Mouse (Mus musculus): ENCODE results near the gene Tspan18. TPM values are rescaled to one million over a fixed set of nuclear protein-coding genes. Genes with fewer than 3 reads are reported as not detected.

The Tspan18 gene
- polyA plus RNA-seq, 1 experiment from 2014 or later: 4.9 TPM

DNA sequence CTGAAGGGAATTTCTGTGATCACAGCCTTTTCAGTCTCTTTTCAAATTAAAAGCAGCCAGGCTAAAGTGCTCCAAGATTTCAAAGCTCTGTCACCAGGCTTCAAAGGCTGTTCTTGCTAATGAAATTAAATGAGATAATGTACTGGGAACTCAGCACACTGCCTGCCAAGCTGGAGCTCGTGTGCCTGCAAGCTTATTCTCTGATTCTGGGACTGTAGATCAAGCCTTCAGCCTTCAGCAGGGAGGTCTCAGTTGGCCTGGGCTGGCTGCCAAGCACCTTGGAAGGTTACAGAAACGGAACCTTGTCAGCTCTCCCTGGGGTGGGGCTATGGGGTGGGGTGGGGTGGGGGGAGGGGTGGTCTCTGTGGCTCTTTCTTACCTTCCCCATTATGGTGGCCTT is 171.0 kb downstream of the Tspan18 start:
- no peak for DNase-seq (ENCODE audit: low spot score)

DNA sequence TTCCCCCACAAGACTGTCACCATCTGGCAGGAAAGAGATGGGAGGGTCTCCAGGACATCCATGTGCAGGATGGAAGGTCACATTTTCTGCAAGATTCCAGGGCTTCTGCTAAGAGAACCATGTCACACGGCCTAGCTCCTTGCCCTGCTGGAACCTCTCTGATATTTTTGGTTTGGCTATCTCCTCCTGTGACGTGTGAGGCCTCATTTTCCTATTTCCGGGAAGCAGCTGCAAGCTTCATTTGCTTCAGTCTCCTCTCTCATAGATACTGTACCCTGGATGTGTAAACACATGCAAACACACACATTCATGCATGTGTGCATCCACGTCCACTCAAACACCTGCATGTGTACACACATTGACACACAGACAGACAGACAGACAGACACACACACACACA is 171.5 kb downstream of the Tspan18 start:
- no peak for DNase-seq (ENCODE audit: low spot score)

DNA sequence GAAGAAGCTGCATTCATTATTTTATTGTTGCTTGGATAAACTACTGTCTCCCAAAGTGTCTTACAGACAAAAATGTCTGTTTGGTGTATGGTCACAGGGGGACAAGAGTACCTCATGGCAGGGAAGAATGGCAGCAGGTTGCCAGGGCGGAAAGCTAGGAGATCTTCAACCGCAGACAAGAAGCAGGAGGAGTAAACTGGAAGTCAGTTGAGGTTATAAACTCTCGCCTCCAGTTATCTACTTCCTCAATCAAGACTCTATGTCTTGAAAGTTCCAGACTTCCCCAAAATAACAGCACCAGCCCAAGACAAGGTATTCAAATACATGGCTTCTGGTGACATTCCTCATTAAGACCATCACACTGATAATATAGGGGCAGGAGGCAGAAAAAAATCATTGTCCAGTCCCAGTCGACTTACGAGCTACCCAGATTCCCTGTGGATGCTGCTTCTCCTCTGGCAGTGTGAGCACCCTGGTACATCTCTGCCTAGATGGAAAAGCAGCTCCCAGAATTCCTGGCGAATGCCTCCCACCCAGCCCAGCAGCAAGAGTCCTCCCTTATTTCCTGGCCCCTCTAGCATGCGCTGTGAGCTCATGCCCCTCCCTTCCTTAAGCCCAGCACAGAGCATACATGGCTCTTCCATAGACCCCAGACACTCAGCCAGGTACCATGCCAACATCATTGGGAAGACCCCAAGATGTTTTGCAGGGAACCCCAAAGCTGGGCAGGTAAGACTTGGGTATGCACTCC is 172.2 kb downstream of the Tspan18 start:
- no peak for DNase-seq (ENCODE audit: low spot score)

DNA sequence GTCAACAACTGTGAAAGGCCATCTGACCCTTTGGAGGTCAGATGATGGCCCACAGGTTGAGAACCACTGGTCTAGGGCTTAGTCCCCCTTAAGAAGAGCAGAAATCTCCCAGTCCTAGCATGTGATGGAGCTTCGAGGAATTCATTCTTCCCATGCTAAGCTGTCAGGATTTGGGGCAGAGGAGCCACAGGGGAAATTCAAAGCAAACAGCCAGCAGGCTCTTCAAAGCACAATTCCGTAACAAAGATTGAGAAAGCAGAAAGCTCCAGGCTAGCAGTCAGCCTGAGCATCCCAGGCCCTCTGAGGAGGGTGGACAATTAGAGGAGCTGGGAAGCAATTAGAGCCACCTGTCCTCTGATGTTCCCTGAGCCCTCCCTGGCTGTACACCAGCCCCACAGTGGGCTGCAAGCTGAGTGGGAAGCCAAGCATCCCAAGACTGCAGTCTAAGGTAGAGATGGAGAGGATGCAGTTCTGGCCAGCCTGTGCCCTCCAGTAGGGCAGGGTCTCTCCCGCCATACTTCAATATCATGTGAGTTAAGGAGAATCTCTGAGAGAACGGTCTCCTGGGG is 173.8 kb downstream of the Tspan18 start:
- no peak for DNase-seq (ENCODE audit: low spot score)

DNA sequence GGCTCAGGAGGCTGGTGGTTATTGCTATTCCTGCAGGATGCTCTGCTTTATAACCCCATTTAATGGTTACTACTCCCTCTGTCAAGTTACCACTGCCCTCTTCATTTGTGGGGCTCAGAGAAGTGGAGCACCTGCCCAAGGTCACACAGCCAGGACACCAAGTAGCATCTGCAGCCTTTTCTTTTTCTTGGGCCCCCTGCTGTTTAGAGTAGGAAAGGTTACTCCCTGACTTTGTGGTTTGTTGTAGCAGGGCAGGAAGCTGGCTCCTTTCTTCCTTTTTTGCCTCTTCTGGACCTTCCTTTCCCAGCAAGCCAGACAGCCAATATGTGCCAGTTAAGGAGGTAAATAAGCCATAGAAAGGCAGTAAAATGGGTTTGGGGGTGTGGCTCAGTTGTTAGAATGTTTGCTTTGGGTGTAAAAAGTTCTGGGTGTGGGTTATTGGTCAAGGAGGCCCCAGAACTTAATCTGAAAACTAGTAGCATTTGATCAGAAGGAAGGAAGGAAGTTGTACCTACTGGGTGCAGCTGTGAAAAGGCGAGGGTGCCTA is 179.7 kb downstream of the Tspan18 start:
- peak; percentile 50 for DNase-seq (ENCODE audit: low spot score)

DNA sequence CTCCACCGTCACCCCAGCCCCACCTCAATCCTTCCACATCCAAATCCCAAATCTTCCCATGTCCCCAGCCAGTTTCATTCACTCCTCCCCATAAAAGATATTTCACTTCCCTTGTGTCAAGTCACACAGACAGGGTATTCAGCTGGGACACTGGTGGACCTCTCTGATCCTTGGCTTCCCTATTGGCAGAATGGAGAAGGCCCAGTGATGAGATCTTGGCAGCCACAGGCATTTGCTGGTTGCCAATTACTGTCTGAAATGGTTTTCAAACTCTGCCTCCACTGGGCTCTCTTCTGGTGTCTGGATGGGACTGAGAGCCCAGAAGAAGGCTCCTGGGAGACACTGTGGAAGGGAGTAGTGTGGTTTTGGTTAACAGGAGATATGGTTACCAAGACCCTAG is 180.5 kb downstream of the Tspan18 start:
- DNase-seq (ENCODE audit: low spot score): no peak

DNA sequence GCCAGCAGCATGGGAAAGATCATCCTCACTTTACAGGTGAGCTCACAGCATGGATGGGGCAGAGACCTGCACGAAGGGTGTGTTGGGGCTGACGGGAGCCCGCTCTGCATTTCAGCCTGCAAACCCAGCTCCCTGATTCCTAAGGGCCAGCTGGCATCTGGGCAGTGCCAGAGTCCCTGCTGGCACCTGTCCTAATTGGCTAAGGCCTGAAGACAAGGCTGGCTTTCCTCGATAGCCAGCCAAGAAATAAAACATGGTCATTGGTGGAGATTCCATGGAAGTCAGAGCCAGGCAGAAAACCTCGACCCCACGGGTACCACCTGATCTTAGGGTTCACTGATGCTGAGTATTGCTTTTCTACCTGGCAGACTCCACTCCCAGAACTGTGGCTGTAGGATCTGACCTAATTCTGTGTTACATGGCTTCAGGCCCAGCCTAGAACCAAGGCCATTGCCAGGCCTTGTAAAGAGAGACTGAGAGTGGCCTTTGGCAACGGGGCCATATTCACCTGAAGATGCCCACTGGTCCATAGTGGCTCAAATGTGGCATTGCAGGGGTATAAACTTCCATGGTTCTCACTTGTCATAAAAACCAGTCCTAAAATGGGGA is 181.3 kb downstream of the Tspan18 start:
- DNase-seq (ENCODE audit: low spot score): no peak

DNA sequence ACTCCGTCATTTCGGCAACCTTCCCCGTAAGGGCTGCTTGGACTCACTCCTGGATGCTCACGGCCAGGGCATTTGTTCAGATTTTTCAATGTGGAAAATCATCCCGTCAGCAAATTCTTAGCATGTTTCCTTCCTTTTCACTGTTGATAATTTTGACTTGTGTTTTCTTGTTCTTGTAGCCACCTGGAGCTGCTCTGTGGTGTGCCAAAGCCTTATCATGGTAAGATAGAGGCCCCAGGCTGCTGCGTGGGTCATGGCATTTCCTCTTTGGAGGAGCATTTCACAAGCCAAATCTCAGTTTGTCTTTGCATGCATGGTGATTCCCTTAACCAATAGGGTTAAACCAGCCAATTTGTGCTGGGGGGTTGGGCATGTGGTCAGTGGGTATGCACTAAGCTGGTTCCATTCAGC is 182.1 kb downstream of the Tspan18 start:
- DNase-seq (ENCODE audit: low spot score): no peak

Other genes starting within 250 kb of the Tspan18 start
- gene Trp53i11, start 147.0 kb downstream of the Tspan18 start, polyA plus RNA-seq (2015; fragmentation: Nextera tagmentation; extraction: Ambion mirVana): 43.1 and 52.4 TPM in 2 replicates
- 153 and 157 TPM in 2 replicates for gene Cd82, start 128.6 kb upstream of the Tspan18 start, polyA plus RNA-seq (2015; fragmentation: Nextera tagmentation; extraction: Ambion mirVana)
- not detected in 2 replicates for gene Gm10803, start 226.1 kb upstream of the Tspan18 start, polyA plus RNA-seq (2015; fragmentation: Nextera tagmentation; extraction: Ambion mirVana)

Data from thymus, postnatal 0 days (tissue).